Mouse (Mus musculus) testis, adult 2 months (tissue): ENCODE results near the gene Nabp2. TPM values are rescaled to one million over a fixed set of nuclear protein-coding genes. Genes with fewer than 3 reads are reported as not detected.

Source experiments
- H3K27ac ChIP-seq: fragments of 200-500 bp; 2 replicates; pipeline ENCODE4 v1.5.1; 2012; ENCODE audit warnings: low read depth, low read length; ENCODE audit not compliant: control insufficient read depth, insufficient read depth
- H3K27me3 ChIP-seq: fragments of 200-500 bp; 2 replicates; pipeline ENCODE4 v1.6.1; 2012; ENCODE audit warnings: mild to moderate bottlenecking, low read length, moderate library complexity; ENCODE audit not compliant: control insufficient read depth, insufficient read depth
- H3K36me3 ChIP-seq: fragments of 200-500 bp; 2 replicates; pipeline ENCODE4 v1.6.1; 2012; ENCODE audit warnings: mild to moderate bottlenecking, low read length; ENCODE audit not compliant: control insufficient read depth, insufficient read depth
- H3K4me1 ChIP-seq: fragments of 200-500 bp; 2 replicates; pipeline ENCODE4 v1.6.1; 2012; ENCODE audit warnings: low read length; ENCODE audit not compliant: control insufficient read depth, insufficient read depth
- H3K4me3 ChIP-seq: fragments of 200-500 bp; 2 replicates; pipeline ENCODE4 v1.5.1; 2012; ENCODE audit warnings: low read depth, mild to moderate bottlenecking, low read length, moderate library complexity, mixed read lengths; ENCODE audit not compliant: control insufficient read depth
- CTCF ChIP-seq: fragments of 200-500 bp; IDR thresholded peaks from 2 replicates; pipeline ENCODE4 v1.5.1; 2012; ENCODE audit warnings: low read depth, mild to moderate bottlenecking, inconsistent platforms, low read length, moderate library complexity; ENCODE audit not compliant: control insufficient read depth, insufficient read depth, insufficient replicate concordance
- POLR2A ChIP-seq: fragments of 200-500 bp; IDR thresholded peaks from 2 replicates; pipeline ENCODE4 v1.6.1; 2012; ENCODE audit warnings: low read depth, mild to moderate bottlenecking, inconsistent platforms, low read length, moderate library complexity; ENCODE audit not compliant: control insufficient read depth
- polyA plus RNA-seq: library from polyadenylated mRNA; depleted of rRNA; stranded (reverse); fragments of >200 nt; gene quantifications from 2 replicates; pipeline ENCODE4 v1.2.3, GENCODE M21; 2012

Gene Nabp2
- polyA plus RNA-seq, 1 experiment: 22.5 TPM

DNA sequence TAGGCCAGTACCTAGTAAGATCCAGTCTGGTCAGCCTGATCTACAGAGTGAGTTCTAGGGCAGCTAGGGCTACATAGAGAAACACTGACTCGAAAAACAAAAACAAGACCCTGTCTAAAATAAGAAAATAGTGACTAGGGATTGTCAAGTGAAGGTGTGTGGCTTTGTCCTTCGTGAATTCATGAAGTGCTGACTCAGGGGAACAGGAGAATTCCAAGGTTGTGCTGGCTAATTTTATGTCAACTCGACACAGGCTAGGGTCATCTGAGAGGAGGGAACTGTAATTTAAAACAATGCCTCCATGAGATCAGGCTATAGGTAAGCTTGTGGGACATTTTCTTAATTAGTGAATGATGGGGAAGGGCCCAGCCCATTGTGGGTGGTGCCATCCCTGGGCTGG is 43.2 kb upstream of the Nabp2 start:
- TF ChIP-seq CTCF (no peak), POLR2A (no peak)
- no peaks in the 10 kb centered on the region for H3K36me3 ChIP-seq
- H3K4me1 ChIP-seq: peaks cover 3% of the 10 kb centered on the region
- no peak overlapping the region for H3K27ac ChIP-seq
- H3K4me3 ChIP-seq: no peak overlapping the region
- no peaks in the 10 kb centered on the region for H3K27me3 ChIP-seq

DNA sequence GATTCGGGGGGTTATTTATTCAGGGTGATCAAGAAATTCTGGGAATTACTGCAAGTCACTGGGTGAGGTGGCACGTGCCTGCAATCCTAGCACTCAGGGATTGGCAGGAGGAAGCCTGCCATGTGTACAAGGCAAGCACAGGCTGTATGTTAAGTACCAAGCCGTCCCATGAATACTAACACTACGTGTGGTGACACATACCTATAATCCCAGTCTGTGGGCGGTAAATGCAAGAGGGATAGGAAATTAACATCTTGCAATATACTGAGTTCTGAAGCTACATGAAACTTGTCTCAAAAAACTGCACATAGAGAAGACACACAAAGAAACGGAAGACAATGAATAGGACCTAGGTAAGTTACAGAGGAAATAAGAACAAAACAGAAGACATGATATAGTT is 39.7 kb upstream of the Nabp2 start:
- Histone ChIP-seq H3K4me1 (no peaks in the 10 kb centered on the region; the same call in 1 of the 2 replicates), H3K36me3 (no peaks in the 10 kb centered on the region), H3K4me3 (no peak overlapping the region), H3K27me3 (no peaks in the 10 kb centered on the region), H3K27ac (no peak overlapping the region)
- TF ChIP-seq CTCF (no peak), POLR2A (no peak)

DNA sequence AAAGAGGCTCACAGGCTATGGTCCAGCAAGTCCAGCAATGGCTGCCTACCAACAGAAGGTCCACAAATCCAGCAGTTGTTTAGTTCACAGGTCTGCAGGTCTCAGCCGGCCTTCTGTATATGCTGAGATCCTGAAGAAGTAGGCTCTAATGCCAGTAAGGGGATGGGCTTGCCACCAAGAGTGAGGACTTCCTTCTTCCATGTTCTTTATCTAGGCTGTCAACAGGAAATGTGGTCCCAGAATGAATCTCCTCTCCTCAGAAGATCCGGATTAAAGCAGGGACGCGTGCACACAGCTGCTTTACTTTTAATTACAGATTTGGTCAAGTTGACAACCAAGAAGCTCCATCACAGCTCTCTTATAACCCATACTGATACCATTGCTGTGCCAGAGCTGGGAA is 34.1 kb upstream of the Nabp2 start:
- H3K27ac ChIP-seq: no peak overlapping the region
- H3K36me3 ChIP-seq: no peaks in the 10 kb centered on the region
- H3K4me3 ChIP-seq: no peak overlapping the region
- H3K27me3 ChIP-seq: no peaks in the 10 kb centered on the region
- H3K4me1 ChIP-seq: no peaks in the 10 kb centered on the region
- TF ChIP-seq CTCF: no peak
- no peak for TF ChIP-seq POLR2A

DNA sequence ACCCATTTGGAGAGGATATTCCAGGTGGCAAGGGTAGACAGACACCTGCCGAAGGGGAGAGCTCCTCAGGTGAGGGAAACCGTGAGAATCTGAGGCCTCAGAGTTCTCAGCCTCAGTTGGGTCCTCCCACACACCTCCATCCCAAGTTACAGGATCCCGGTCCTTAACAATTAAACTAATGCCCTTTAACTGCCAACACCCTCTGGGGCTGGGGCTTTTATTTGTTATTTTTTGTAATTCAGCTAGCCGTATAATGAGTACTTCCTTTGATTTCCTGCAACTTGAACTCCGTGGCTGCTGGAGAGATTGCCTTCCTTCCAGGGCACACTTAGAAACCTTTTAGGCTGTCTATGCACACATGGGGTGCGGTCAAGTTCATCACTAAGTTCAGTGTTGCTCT is 33.1 kb upstream of the Nabp2 start:
- no peak overlapping the region for H3K27ac ChIP-seq
- no peak overlapping the region for H3K4me3 ChIP-seq
- TF ChIP-seq POLR2A: no peak
- TF ChIP-seq CTCF: no peak
- no peaks in the 10 kb centered on the region for H3K36me3 ChIP-seq
- no peaks in the 10 kb centered on the region for H3K4me1 ChIP-seq
- H3K27me3 ChIP-seq: no peaks in the 10 kb centered on the region

DNA sequence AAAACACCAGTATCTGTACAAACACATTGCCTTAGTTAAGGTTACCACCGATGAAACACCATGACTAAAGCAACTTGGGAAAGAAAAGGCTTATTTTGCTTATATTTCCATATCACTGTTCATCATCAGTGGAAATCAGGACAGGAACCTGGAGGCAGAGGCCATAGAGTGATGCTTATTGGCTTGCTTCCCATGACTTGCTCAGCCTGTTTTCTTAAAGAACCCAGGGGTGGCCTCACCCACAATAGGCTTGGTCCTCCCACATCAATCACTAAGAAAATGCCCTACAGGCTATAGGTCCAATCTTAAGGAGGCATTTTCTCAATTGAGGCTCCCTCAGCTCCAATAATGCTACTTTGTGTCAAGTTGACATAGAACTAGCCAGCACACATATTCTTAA is 31.4 kb upstream of the Nabp2 start:
- no peaks in the 10 kb centered on the region for H3K36me3 ChIP-seq
- H3K27me3 ChIP-seq: no peaks in the 10 kb centered on the region
- TF ChIP-seq POLR2A: no peak
- TF ChIP-seq CTCF: no peak
- no peak overlapping the region for H3K27ac ChIP-seq
- no peak overlapping the region for H3K4me3 ChIP-seq
- no peaks in the 10 kb centered on the region for H3K4me1 ChIP-seq

DNA sequence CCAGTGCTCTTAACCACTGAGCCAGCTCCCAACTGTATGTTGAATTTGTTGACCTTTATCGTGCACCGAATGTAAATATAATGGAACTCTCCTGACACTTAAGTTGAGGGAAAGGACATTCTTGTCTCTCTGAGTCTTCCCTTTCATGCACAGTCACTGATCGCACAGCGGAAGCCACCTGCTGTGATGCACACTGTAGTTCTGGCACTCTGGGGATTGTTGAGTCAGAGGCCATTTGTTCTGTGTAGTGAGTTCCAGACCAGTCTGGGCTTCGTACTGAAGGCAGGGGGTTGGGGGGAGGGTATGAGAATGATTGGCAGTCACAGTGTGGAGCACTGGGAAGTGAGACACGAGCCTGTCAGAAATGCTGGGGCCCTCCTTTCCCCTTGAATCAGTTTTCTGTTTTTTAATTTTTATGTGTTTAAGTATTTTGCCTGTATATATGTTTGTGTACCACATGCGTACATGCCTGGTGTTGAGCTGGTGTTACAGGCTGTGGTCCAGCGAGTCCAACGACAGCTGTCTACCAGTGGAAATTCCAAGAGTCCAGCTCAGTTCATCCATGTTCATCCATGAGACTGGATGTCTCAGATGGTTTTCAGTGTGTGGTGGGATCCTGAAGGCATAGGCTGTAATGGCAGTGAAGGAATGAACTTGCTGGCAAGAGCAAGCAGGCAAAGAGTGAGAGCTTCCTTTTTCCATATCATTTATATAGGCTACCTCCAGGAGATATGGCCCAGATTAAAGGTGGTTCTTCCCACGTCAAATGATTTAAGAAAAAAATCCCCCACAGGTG is 30.2 kb upstream of the Nabp2 start:
- H3K27me3 ChIP-seq: no peaks in the 10 kb centered on the region
- no peak for TF ChIP-seq POLR2A
- no peak for TF ChIP-seq CTCF
- no peak overlapping the region for H3K4me3 ChIP-seq
- no peak overlapping the region for H3K27ac ChIP-seq
- H3K4me1 ChIP-seq: no peaks in the 10 kb centered on the region
- H3K36me3 ChIP-seq: peaks cover 1% of the 10 kb centered on the region; the same call in 1 of the 2 replicates

DNA sequence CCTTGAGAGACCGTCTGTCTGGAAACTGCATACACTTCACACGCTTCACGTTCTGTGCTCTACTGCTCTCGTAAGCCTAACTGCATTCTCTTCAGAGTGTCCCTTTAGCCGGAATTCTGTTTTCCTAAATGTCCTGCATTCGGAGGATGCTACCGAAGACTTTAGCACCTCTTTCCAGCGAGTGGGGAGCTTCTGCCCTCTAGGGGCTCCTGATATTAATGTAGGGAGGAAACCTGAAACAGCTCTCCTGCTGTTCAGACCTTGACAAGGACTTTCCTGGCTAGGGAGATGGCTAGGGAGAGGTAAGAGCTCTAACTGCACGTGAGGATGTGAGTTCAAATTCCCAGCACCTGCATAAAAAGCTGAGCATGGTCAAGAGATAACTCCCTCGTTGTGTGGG is 29.1 kb upstream of the Nabp2 start:
- Histone ChIP-seq H3K27me3 (no peaks in the 10 kb centered on the region), H3K4me1 (no peaks in the 10 kb centered on the region), H3K36me3 (peaks cover 1% of the 10 kb centered on the region; the same call in 1 of the 2 replicates), H3K4me3 (no peak overlapping the region), H3K27ac (no peak overlapping the region)
- TF ChIP-seq POLR2A (no peak), CTCF (no peak)

DNA sequence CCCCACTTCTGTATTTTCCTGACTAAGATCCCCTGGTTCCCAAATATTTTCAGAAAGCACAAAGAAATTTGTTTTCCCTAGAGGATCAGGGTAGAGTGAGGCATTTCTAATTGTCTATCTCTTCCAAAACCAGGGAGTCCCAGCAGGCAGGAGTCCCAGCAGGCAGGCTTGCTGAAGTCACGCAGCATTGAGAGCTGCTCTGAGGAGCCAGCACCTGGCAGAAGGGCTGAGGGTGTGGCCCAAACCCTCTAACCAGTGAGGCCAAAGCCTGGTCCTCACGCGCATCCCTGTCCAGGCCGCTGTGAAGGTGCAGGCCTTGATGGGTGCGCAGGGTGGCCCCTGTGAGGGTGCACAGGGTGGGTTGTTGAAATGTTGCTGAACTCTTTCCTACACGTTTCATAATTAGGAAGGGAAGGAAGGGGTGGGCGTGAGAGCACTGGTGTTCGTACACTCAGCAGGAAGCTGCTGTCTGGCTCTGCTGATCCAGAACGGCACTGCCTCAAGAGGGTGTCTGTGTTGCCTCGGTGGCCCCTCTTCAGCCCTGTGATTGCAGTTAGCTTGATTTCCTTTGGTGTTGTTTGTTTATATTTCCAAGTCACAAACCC is 27.5 kb upstream of the Nabp2 start:
- Histone ChIP-seq H3K4me1 (no peaks in the 10 kb centered on the region), H3K27ac (no peak overlapping the region), H3K36me3 (peaks cover 1% of the 10 kb centered on the region; the same call in 1 of the 2 replicates), H3K27me3 (no peaks in the 10 kb centered on the region), H3K4me3 (no peak overlapping the region)
- no peak for TF ChIP-seq POLR2A
- no peak for TF ChIP-seq CTCF
